Mouse (Mus musculus): ENCODE results near the gene Gnai3. TPM values are rescaled to one million over a fixed set of nuclear protein-coding genes. Genes with fewer than 3 reads are reported as not detected.

Gene Gnai3
- polyA plus RNA-seq, 1 experiment from 2014 or later = 172 TPM

DNA sequence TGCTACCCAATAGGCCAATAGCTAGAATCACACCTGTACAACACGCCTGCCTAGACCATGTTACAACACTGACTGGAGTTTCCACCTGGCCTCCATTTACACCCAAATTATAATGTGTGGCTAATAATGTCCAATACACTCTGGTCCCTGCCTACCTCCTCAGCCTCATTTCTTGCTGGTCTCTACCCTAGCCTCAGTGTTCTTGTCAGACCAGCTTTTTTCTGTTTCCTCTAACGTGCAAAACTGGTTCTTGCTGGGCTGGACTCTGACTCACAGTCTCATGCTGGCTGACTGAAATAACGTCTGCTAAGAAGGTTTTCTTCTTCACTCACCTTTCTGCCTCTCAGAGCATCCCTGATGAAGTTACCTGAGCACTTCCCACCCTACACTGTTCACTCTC, 19.6 kb downstream of the Gnai3 start:
- H3K9me3 ChIP-seq (ENCODE audit: low read depth, low read length) = no peaks in the 10 kb centered on the region
- 81% methylated on average over 3 of the region's 3 CpGs for WGBS
- no peak for ATAC-seq (ENCODE audit: insufficient read depth)
- H3K4me3 ChIP-seq (ENCODE audit: low read depth, low read length) = no peak overlapping the region
- no peaks in the 10 kb centered on the region for H3K27me3 ChIP-seq (ENCODE audit: insufficient read depth, low read length)
- no peak for TF ChIP-seq CTCF (IDR thresholded peaks at IDR 0.05; ENCODE audit: low read depth)
- DNase-seq = no peak
- H3K9ac ChIP-seq = no peak overlapping the region
- H3K27ac ChIP-seq (ENCODE audit: low read depth) = no peak overlapping the region
- no peaks in the 10 kb centered on the region for H3K4me1 ChIP-seq (ENCODE audit: insufficient read depth)
- no peak overlapping the region for H3K4me2 ChIP-seq
- H3K36me3 ChIP-seq (ENCODE audit: insufficient read depth) = peaks cover 21% of the 10 kb centered on the region

DNA sequence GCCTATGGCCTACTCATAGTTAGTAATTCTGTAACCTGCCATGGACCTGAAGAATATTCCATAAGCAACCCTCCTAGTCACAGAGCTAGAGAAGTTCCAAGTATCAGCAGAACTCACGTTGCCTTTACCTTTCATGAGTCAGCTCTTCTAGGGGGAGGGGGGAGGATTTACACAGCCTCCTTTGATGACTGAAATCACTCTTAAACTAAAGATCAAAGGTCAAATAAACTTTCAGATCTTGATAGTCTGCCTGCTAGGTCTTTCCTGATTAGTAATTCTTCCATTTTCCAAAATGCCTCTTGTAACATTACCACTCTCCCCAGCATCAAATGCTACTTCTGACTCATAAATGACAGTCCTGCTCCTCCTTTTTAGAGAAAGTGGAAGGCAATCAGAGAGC, 21.8 kb downstream of the Gnai3 start:
- no peak overlapping the region for H3K4me2 ChIP-seq
- H3K36me3 ChIP-seq (ENCODE audit: insufficient read depth) = peaks cover 36% of the 10 kb centered on the region
- ATAC-seq (ENCODE audit: insufficient read depth) (no peak), DNase-seq (no peak)
- no peak overlapping the region for H3K27ac ChIP-seq (ENCODE audit: low read depth)
- TF ChIP-seq CTCF (IDR thresholded peaks at IDR 0.05; ENCODE audit: low read depth) = no peak
- H3K27me3 ChIP-seq (ENCODE audit: insufficient read depth, low read length) = no peaks in the 10 kb centered on the region
- no peak overlapping the region for H3K4me3 ChIP-seq (ENCODE audit: low read depth, low read length)
- H3K4me1 ChIP-seq (ENCODE audit: insufficient read depth) = no peaks in the 10 kb centered on the region
- no peak overlapping the region for H3K9ac ChIP-seq
- 30% methylated on average over 1 of the region's 1 CpGs for WGBS
- no peaks in the 10 kb centered on the region for H3K9me3 ChIP-seq (ENCODE audit: low read depth, low read length)

DNA sequence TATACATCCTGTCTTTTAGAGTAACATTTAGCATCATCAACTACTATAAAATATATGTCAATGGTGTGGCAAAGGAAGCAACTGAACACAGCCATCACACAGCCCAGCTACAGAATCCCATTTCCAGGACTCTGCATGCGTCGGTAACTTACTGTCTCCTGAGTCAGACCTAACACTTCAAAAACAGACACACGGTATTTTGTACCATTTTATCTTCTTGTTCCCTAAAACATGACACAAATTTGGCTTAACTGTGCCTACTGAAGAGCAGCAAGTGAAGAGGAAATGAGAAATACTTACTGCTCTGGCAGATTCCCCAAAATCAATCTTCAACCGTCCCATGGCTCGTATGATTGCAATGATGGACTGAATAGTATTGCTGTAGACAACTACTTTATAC, 22.7 kb downstream of the Gnai3 start:
- no peak for TF ChIP-seq CTCF (IDR thresholded peaks at IDR 0.05; ENCODE audit: low read depth)
- Histone ChIP-seq H3K4me1 (ENCODE audit: insufficient read depth) (no peaks in the 10 kb centered on the region), H3K4me2 (no peak overlapping the region), H3K27ac (ENCODE audit: low read depth) (no peak overlapping the region), H3K9me3 (ENCODE audit: low read depth, low read length) (no peaks in the 10 kb centered on the region), H3K9ac (no peak overlapping the region), H3K27me3 (ENCODE audit: insufficient read depth, low read length) (no peaks in the 10 kb centered on the region), H3K4me3 (ENCODE audit: low read depth, low read length) (no peak overlapping the region), H3K36me3 (ENCODE audit: insufficient read depth) (peaks cover 44% of the 10 kb centered on the region)
- WGBS = 81% methylated on average over 5 of the region's 5 CpGs
- DNase-seq (no peak), ATAC-seq (ENCODE audit: insufficient read depth) (no peak)

DNA sequence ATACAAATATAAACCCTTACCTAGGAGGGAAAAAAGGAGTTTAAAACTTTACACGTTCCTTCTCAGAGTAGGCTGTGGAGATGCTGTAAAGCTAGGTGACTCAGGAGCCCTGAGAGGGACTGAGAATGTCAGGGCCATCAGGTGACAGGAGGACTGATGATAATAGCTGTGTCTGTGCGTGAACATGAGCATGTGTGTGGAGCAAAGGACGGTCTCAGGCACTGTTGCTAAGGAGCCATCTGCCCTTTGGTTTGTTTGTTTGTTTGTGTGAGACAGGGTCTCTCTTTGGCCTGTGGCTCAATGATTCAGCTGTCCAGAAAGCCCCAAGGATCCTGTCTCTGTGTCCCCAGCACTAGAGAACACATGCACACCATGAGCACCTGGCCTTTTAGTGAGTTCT, 24.8 kb downstream of the Gnai3 start:
- no peaks in the 10 kb centered on the region for H3K4me1 ChIP-seq (ENCODE audit: insufficient read depth)
- no peak overlapping the region for H3K4me2 ChIP-seq
- peaks cover 63% of the 10 kb centered on the region for H3K36me3 ChIP-seq (ENCODE audit: insufficient read depth)
- no peak overlapping the region for H3K4me3 ChIP-seq (ENCODE audit: low read depth, low read length)
- no peak for TF ChIP-seq CTCF (IDR thresholded peaks at IDR 0.05; ENCODE audit: low read depth)
- WGBS = 70% methylated on average over 3 of the region's 3 CpGs
- ATAC-seq (ENCODE audit: insufficient read depth) = no peak
- H3K9me3 ChIP-seq (ENCODE audit: low read depth, low read length) = no peaks in the 10 kb centered on the region
- no peaks in the 10 kb centered on the region for H3K27me3 ChIP-seq (ENCODE audit: insufficient read depth, low read length)
- no peak overlapping the region for H3K27ac ChIP-seq (ENCODE audit: low read depth)
- no peak for DNase-seq
- no peak overlapping the region for H3K9ac ChIP-seq

DNA sequence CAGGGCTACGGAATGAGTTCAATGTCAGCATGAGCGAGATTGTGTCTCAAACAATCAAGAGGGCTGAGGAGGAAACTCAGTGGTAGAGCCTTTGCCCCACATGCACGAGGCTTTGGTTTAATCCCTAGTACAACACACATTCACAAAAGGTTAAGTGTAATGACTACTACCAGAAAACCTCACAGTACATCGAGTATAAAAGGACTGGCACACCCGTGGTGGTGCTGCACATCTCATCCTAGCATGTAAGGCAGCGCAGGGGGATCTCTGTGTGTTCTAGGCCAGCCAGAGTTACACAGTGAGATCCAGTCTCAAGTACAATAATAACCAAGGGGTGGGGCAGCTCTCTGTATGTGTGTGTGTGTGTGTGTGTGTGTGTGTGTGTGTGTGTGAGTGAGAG, 28.5 kb downstream of the Gnai3 start:
- Histone ChIP-seq H3K27me3 (ENCODE audit: insufficient read depth, low read length) (no peaks in the 10 kb centered on the region), H3K4me2 (no peak overlapping the region), H3K27ac (ENCODE audit: low read depth) (no peak overlapping the region), H3K36me3 (ENCODE audit: insufficient read depth) (peaks cover 80% of the 10 kb centered on the region), H3K4me1 (ENCODE audit: insufficient read depth) (no peaks in the 10 kb centered on the region), H3K9ac (no peak overlapping the region), H3K4me3 (ENCODE audit: low read depth, low read length) (no peak overlapping the region), H3K9me3 (ENCODE audit: low read depth, low read length) (no peaks in the 10 kb centered on the region)
- TF ChIP-seq CTCF (IDR thresholded peaks at IDR 0.05; ENCODE audit: low read depth) = no peak
- WGBS = 91% methylated on average over 6 of the region's 6 CpGs
- DNase-seq (no peak), ATAC-seq (ENCODE audit: insufficient read depth) (no peak)

DNA sequence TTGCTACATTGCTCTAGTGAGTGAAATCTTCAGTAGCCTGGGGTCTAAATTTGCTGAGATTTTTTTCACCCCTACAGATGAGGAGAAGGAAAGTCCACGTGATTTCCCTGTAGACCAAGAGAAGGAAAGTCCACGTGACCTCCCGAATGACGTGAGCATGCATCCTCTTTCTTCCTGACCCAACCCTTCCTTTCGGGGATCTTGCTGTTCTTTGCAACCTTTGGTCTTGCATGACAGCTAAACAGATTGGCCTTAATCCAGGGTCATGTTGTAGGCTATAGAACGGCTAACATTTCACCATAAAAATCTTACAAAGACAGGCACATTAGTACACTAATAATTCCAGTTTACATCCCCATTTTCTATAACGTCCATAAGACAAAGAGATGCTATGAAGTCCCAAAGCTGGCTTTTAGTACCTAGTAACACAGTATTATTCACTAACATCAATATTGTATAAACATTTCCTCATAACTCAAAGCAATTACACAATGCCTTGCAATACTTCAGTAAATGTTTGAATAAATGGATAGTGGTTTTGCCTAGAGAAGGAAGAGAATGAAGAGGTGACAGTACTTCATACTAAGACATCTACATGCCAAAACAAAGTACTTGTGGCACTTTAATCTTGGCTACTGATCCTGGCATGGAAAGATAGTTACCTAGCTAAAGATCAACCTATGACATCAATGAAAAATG, 32.2 kb downstream of the Gnai3 start:
- Histone ChIP-seq H3K4me1 (ENCODE audit: insufficient read depth) (no peaks in the 10 kb centered on the region), H3K36me3 (ENCODE audit: insufficient read depth) (peaks cover 82% of the 10 kb centered on the region), H3K27ac (ENCODE audit: low read depth) (no peak overlapping the region), H3K9me3 (ENCODE audit: low read depth, low read length) (no peaks in the 10 kb centered on the region), H3K4me3 (ENCODE audit: low read depth, low read length) (no peak overlapping the region), H3K9ac (no peak overlapping the region), H3K4me2 (no peak overlapping the region), H3K27me3 (ENCODE audit: insufficient read depth, low read length) (no peaks in the 10 kb centered on the region)
- no peak for TF ChIP-seq CTCF (IDR thresholded peaks at IDR 0.05; ENCODE audit: low read depth)
- WGBS = 81% methylated on average over 7 of the region's 7 CpGs
- DNase-seq (no peak), ATAC-seq (ENCODE audit: insufficient read depth) (no peak)

DNA sequence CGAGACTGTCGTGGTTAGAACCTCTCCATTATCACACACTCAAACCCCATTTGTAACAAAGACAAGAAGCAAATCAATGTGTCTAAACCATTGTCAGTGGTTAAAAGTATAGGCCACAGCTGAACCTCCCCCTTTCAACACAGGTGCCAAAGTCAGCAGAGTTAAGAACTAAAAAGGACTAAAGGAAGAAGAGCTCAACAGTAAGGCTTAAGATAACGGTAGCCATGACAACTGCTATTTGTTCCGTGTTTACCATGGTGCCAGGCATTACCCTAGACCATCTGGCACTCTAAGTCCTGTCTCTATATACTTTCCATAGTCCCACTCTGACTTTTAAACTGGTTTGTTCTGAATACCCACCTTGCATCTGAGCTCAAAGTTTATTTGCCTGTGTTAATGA, 33.3 kb downstream of the Gnai3 start:
- no peak for TF ChIP-seq CTCF (IDR thresholded peaks at IDR 0.05; ENCODE audit: low read depth)
- no peak for ATAC-seq (ENCODE audit: insufficient read depth)
- 83% methylated on average over 4 of the region's 4 CpGs for WGBS

More for the DNA sequence above, 33.3 kb downstream of the Gnai3 start:
- H3K4me2 ChIP-seq = no peak overlapping the region
- no peaks in the 10 kb centered on the region for H3K9me3 ChIP-seq (ENCODE audit: low read depth, low read length)
- H3K36me3 ChIP-seq (ENCODE audit: insufficient read depth) = peaks cover 83% of the 10 kb centered on the region
- H3K4me1 ChIP-seq (ENCODE audit: insufficient read depth) = no peaks in the 10 kb centered on the region
- H3K4me3 ChIP-seq (ENCODE audit: low read depth, low read length) = no peak overlapping the region
- no peak overlapping the region for H3K9ac ChIP-seq
- DNase-seq = no peak
- H3K27ac ChIP-seq (ENCODE audit: low read depth) = no peak overlapping the region
- H3K27me3 ChIP-seq (ENCODE audit: insufficient read depth, low read length) = no peaks in the 10 kb centered on the region

All from lung, embryonic 14.5 days (tissue).